Mouse (Mus musculus): ENCODE measurements around the gene Rbfox1. TPM values are rescaled to one million over a fixed set of nuclear protein-coding genes. Genes with fewer than 3 reads are reported as not detected.

Rbfox1 gene
- polyA plus RNA-seq, 1 experiment from 2014 or later: 2.2 TPM

DNA sequence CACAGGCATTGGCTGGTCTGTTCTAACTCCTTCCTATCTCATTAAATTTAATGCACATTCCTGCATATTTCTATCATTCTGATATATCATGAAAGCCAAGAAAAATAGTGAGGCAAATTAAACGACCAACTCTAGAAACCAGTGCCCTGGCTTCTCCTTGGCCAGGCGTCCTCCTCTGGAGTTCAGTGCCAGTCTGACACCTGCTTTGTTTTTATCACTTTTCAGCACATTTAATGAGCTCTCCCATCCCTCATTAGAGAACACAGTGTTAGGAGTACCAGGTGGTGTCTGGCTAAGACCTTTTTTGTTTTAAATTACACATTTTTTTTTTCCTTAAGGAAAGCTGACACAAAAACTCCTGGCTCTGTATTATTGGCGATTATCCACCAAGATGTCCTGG is 1489.0 kb downstream of the Rbfox1 start:
- Histone ChIP-seq H3K4me2 (no peak overlapping the region), H3K9ac (no peak overlapping the region), H3K27me3 (no peaks in the 10 kb centered on the region), H3K4me1 (no peaks in the 10 kb centered on the region), H3K9me3 (no peaks in the 10 kb centered on the region), H3K27ac (no peak overlapping the region), H3K4me3 (no peak overlapping the region), H3K36me3 (no peaks in the 10 kb centered on the region)
- 59% methylated on average over 3 of the region's 3 CpGs for whole genome bisulfite sequencing
- ATAC-seq (ENCODE audit: borderline replicate concordance, extremely low read depth, low FRiP score, low TSS enrichment): no peak

DNA sequence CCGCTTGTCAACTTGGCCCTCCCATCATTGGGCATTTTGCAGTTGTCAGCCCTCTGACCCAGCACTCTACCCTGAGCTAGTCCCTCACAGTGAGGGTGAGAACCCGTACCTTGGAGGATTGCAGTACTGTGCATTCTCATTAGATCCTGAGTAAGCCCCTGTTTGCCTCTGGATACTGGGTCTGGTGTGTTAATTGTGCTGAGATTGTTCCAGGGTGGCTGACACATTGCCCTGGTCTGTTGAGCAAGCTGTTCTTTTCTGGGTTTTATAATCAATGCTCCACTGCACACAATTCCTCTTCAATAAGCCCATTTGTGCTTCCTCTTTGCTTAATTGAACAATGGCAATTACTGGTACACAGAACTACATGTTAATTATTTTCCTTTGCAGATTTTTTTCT is 1489.5 kb downstream of the Rbfox1 start:
- H3K27ac ChIP-seq: no peak overlapping the region
- no peak for ATAC-seq (ENCODE audit: borderline replicate concordance, extremely low read depth, low FRiP score, low TSS enrichment)
- no peaks in the 10 kb centered on the region for H3K9me3 ChIP-seq
- no peak overlapping the region for H3K4me3 ChIP-seq
- H3K36me3 ChIP-seq: no peaks in the 10 kb centered on the region
- no peaks in the 10 kb centered on the region for H3K4me1 ChIP-seq
- no peak overlapping the region for H3K9ac ChIP-seq
- H3K4me2 ChIP-seq: no peak overlapping the region
- H3K27me3 ChIP-seq: no peaks in the 10 kb centered on the region
- 56% methylated on average over 2 of the region's 2 CpGs for WGBS

DNA sequence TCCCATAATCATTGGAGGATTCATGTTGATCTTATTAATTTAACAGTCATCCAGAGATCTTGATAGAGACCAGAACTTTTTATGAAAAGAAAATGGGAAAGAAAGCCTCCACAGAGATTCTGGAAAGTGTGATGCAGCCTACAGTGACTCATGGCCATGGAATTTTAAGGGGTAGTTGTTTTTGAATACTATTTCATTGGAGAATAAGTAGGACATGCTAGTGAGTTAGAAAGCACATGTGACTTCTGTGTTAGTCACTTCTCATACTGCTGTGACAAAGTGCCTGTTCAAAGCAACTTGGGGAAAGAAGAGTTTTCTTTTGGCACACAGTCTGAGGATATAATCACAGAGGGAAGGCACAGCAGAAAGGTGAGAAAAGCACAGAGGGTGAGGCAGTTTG is 1510.9 kb downstream of the Rbfox1 start:
- H3K36me3 ChIP-seq: no peaks in the 10 kb centered on the region
- H3K4me3 ChIP-seq: no peak overlapping the region
- no peak overlapping the region for H3K9ac ChIP-seq
- H3K9me3 ChIP-seq: no peaks in the 10 kb centered on the region
- no peak for ATAC-seq (ENCODE audit: borderline replicate concordance, extremely low read depth, low FRiP score, low TSS enrichment)
- no peak overlapping the region for H3K27ac ChIP-seq
- H3K27me3 ChIP-seq: no peaks in the 10 kb centered on the region
- no peak overlapping the region for H3K4me2 ChIP-seq
- no peaks in the 10 kb centered on the region for H3K4me1 ChIP-seq

DNA sequence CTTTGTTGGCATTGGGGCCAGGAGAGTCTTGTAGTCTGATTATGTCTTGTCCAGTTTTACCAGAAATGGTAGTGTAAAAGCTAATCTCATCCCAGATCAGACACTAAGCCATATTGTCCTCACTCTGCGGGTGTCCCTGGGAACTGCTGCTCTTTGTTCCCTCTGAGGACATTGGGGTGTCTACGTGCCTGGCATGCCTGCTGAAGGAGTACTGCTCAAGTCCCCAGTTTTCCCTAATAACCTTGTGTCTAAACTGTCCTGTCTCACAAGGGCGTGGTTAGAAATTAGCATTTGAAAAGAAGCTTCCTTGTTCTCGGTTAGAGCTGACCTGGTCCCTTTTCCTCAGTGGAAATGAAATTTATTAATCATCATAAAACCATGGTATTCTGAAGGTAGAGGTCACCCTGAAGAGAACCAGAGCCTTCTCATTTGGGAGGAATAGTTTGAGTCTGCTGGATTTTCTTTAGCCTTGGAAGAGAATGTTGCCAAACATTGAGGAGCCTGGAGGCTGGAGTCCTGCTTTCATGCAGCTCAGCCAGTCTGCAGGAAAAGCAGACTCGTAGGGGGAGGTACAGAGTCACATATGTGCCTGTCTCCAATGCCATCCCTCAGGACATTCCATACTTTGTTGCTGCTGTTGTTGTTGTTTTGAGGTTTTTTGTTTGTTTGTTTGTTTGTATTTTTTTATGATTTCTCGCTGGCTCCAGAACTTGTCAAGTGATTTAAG is 1519.8 kb downstream of the Rbfox1 start:
- H3K36me3 ChIP-seq: no peaks in the 10 kb centered on the region
- ATAC-seq (ENCODE audit: borderline replicate concordance, extremely low read depth, low FRiP score, low TSS enrichment): no peak
- no peaks in the 10 kb centered on the region for H3K27me3 ChIP-seq
- no peak overlapping the region for H3K27ac ChIP-seq
- no peak overlapping the region for H3K4me3 ChIP-seq
- no peaks in the 10 kb centered on the region for H3K9me3 ChIP-seq
- H3K9ac ChIP-seq: no peak overlapping the region
- WGBS: 56% methylated on average over 6 of the region's 6 CpGs
- no peaks in the 10 kb centered on the region for H3K4me1 ChIP-seq
- H3K4me2 ChIP-seq: no peak overlapping the region

DNA sequence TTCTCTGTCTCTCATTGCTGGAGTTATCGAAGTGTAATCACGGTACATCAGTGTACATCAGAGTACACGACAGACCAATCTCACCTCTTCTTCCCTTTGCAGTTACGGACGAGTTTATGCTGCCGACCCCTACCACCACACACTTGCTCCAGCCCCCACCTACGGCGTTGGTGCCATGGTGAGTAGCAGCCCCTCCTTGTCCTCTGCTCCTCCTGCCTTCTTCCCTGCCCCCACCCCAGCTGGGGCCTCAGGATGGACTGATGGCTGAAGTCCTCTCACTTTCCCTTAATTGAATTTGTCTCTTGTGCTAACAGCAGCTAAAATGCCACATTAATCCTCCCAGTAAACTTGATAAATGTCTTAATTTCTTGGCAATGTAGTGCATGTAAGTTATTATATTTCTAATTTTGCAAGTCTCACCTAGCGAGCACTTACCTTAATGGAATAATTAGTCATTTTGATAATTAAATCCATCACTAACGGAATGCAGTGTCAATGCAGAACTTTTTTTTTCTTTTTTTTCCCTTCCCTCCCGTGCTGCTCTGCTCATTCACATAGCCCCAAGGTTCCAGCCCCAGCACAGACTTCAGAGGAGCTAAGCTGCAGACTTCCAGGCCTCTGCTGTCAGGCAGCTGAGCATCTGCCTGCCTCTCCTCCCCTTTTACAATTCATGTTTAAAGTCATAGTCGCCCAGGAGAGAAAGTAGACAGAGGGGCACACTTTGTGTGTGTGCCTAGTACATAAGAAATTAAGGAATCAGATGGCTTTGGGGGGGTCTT is 1522.9 kb downstream of the Rbfox1 start:
- WGBS: 44% methylated on average over 12 of the region's 12 CpGs
- Histone ChIP-seq H3K4me1 (no peaks in the 10 kb centered on the region), H3K27ac (no peak overlapping the region), H3K4me3 (no peak overlapping the region), H3K27me3 (no peaks in the 10 kb centered on the region), H3K36me3 (no peaks in the 10 kb centered on the region), H3K9ac (no peak overlapping the region), H3K9me3 (no peaks in the 10 kb centered on the region), H3K4me2 (no peak overlapping the region)
- no peak for ATAC-seq (ENCODE audit: borderline replicate concordance, extremely low read depth, low FRiP score, low TSS enrichment)

DNA sequence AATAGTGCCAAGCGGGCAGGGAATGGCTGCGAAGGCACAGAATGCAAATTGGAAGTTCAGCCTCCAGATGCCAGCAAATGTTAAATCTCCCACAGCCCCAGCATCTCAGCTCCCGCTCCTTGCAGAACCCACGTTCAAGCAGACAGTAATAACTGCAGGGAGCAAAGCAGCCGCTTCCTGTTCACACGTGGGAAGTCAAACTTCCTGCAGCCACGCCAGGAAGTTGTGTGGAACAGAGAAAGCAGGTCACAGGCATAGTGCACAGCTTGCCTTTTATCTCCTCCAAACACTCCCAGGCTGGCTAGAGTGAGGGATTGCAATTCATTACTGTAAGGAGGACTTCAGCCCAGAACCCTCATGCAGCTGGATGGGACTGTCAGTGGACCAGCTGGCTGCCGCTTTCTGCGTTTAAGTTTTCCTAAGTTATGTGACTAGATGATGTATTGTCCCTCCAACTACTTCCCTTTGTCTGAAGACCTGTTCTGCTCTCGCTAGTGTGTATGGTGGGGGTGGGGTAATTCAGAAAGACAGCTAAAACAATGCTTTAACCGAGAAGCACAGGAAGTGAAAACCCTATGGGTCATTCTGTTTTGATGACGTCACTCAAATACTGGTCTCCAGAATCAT is 1534.6 kb downstream of the Rbfox1 start:
- ATAC-seq (ENCODE audit: borderline replicate concordance, extremely low read depth, low FRiP score, low TSS enrichment): peak; percentile 81
- H3K36me3 ChIP-seq: no peaks in the 10 kb centered on the region
- H3K27ac ChIP-seq: peak overlapping the region; percentile 5
- no peaks in the 10 kb centered on the region for H3K9me3 ChIP-seq
- H3K27me3 ChIP-seq: no peaks in the 10 kb centered on the region
- no peaks in the 10 kb centered on the region for H3K4me1 ChIP-seq
- WGBS: 14% methylated on average over 12 of the region's 12 CpGs
- H3K9ac ChIP-seq: no peak overlapping the region
- H3K4me3 ChIP-seq: peak overlapping the region; percentile 12; the same call in 1 of the 2 replicates
- peak overlapping the region; percentile 48 for H3K4me2 ChIP-seq

DNA sequence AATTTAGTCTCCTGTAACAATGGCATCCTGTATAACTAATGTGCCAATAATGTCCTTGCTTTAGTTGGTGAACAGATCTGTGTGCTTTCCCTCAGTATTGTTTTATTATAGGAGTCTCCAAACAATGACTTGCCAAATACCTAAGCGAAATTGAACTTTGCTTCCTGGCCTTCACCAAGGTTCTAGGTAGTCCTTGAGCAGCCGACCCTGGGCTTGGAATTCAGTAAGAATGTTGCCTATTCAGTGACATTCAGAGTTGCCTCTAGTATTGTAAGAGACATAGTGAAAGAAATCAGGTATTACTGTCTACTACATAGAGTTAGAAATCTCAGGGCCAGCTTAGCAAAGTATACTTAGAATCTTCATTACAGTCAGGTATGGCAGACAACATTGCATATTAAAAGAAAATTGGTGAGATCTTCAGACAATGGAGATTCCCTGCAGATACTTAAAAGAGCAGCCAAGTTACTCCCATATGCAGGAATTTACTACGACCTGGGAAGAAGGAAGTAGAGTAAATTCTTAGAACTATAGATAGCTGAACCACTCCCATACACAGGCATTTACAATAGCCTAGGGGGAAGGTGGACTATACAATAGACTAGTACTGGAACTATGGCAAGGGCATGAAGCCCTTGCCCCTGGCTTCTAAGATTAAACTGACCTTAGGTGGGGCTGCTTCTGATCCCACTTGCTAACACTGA is 1540.4 kb downstream of the Rbfox1 start:
- H3K36me3 ChIP-seq: no peaks in the 10 kb centered on the region
- H3K4me1 ChIP-seq: no peaks in the 10 kb centered on the region
- WGBS: 72% methylated on average over 3 of the region's 3 CpGs
- no peak overlapping the region for H3K4me3 ChIP-seq
- no peak overlapping the region for H3K4me2 ChIP-seq
- H3K27me3 ChIP-seq: no peaks in the 10 kb centered on the region
- H3K9me3 ChIP-seq: no peaks in the 10 kb centered on the region
- no peak overlapping the region for H3K27ac ChIP-seq
- no peak overlapping the region for H3K9ac ChIP-seq
- ATAC-seq (ENCODE audit: borderline replicate concordance, extremely low read depth, low FRiP score, low TSS enrichment): no peak

DNA sequence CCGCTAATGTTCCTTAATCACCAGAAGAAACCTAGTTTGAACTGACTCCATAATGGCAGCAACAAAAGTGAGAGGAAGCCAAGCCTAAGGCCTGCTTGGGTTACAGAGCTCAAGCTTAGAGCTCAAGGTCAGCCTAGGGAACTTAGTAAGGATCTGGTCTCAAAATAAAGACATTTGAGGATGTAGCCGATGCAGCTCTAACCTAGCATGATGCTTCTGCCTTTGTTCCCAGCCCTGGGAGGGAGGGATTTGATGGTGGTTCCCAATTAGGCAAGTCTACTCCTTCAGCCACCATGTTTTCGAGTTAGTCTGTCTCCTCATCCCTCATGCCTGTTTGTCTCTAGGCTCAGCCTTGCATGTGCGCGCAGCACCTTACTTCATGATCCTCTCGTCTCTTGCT is 1548.1 kb downstream of the Rbfox1 start:
- H3K4me2 ChIP-seq: no peak overlapping the region
- H3K27me3 ChIP-seq: no peaks in the 10 kb centered on the region
- H3K4me1 ChIP-seq: no peaks in the 10 kb centered on the region
- H3K9ac ChIP-seq: no peak overlapping the region
- H3K9me3 ChIP-seq: no peaks in the 10 kb centered on the region
- WGBS: 90% methylated on average over 6 of the region's 6 CpGs
- no peak overlapping the region for H3K27ac ChIP-seq
- no peak overlapping the region for H3K4me3 ChIP-seq
- H3K36me3 ChIP-seq: no peaks in the 10 kb centered on the region
- no peak for ATAC-seq (ENCODE audit: borderline replicate concordance, extremely low read depth, low FRiP score, low TSS enrichment)

DNA sequence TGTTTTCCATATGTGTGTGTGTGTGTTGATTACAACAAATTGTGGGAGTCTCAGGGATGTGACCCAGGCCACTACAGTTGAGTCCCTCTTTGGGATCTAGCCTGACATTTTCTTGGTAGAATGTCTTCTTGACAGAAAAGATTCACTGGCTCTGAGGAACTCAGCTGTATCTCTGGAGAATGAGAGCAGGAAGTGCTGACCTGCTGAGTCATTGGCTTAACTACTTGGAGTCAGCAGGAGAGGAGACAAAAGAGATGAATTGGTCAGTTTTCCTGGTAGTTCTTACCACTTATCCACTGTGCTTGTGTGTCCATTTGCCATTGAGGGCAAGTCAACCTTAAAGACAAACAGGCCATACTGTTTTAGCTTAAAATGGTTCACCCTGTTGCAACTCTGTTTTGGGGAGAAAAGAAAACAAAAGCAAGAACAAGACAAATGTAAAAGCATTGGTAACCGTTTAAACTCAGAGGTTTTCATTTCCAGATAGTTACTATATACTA is 1561.7 kb downstream of the Rbfox1 start:
- Histone ChIP-seq H3K4me1 (no peaks in the 10 kb centered on the region), H3K4me3 (no peak overlapping the region), H3K36me3 (no peaks in the 10 kb centered on the region), H3K4me2 (no peak overlapping the region), H3K27me3 (no peaks in the 10 kb centered on the region), H3K9ac (no peak overlapping the region), H3K9me3 (no peaks in the 10 kb centered on the region), H3K27ac (no peak overlapping the region)
- WGBS: 66% methylated on average over 1 of the region's 1 CpGs
- no peak for ATAC-seq (ENCODE audit: borderline replicate concordance, extremely low read depth, low FRiP score, low TSS enrichment)

DNA sequence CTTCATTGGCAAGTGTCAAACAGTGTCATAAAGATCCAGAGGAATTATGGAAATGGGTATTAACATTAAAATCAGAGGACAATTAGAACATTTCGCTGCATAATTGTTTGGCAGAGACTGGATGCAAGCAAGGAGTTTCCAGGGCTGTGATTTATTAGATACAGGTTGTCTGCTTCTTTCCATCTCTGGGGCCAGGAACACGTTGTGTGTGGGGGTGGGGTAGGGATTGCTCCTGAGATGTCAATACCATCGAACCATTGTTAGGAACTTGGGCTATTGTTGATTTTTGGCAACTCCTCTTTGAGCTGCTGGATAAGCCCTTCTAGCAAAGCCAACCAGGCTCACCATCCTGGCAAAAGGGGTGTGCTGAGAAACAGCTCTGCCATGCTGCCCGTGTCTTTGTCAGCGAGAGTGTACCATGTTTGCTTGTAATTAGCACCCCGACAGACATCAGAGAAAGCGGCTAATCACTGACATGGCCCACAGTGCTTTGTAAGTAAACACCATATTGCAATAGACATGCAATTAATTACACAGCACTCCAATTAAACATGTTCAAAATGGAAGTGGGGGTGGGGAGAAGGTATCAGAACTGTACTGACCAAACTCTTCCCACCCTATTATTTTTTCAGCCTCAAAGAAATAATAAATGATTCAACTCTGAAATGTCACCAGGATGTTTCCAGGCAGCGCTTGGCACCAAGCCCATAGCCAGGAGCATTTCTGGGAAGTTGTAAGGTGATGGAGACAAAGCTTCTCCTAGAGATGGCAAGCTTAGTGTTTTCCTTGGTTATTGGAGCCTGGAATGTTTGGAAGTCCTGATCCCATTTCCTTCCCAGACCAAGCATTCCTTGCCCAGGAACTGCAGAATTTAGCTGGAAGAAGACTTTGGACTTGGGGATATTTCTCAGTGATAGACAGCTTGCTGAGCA is 1562.8 kb downstream of the Rbfox1 start:
- H3K4me2 ChIP-seq: no peak overlapping the region
- no peak overlapping the region for H3K27ac ChIP-seq
- no peak overlapping the region for H3K4me3 ChIP-seq
- H3K9ac ChIP-seq: no peak overlapping the region
- no peaks in the 10 kb centered on the region for H3K36me3 ChIP-seq
- H3K4me1 ChIP-seq: no peaks in the 10 kb centered on the region
- ATAC-seq (ENCODE audit: borderline replicate concordance, extremely low read depth, low FRiP score, low TSS enrichment): no peak
- H3K27me3 ChIP-seq: no peaks in the 10 kb centered on the region
- 44% methylated on average over 8 of the region's 8 CpGs for WGBS
- H3K9me3 ChIP-seq: no peaks in the 10 kb centered on the region

DNA sequence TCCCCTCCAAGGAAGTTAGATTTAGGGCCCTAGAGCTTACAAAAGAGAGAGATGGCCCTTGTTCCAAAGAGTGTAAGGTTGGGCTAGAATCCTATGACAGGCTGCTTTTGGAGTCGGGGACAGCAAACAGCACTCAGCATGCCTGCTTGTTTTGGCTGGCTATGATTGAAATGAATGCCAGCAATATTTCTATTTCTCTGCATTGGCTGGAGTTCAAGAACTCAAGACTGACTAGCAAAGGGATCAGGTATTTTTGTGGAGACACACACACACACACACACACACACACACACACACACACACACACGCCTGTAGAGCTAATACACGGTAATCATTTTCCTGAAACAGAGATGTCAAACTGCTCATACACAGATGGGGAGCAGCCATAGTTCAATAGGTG is 1566.0 kb downstream of the Rbfox1 start:
- Histone ChIP-seq H3K4me2 (no peak overlapping the region), H3K4me3 (no peak overlapping the region), H3K4me1 (no peaks in the 10 kb centered on the region), H3K27me3 (no peaks in the 10 kb centered on the region), H3K9ac (no peak overlapping the region), H3K36me3 (no peaks in the 10 kb centered on the region), H3K27ac (no peak overlapping the region), H3K9me3 (no peaks in the 10 kb centered on the region)
- 89% methylated on average over 3 of the region's 3 CpGs for WGBS
- ATAC-seq (ENCODE audit: borderline replicate concordance, extremely low read depth, low FRiP score, low TSS enrichment): no peak
